Mouse (Mus musculus) embryonic fibroblast, embryonic 13.5 days (primary cell): ENCODE data around the gene F12.

Experiments used
- CTCF ChIP-seq: IDR thresholded peaks from 2 replicates; pipeline ENCODE4 v1.5.1; 2011; ENCODE audit warnings: mild to moderate bottlenecking, control low read depth, low read length, moderate library complexity, borderline replicate concordance; ENCODE audit not compliant: insufficient read depth
- POLR2A ChIP-seq: IDR thresholded peaks from 2 replicates; pipeline ENCODE4 v1.6.1; 2011; ENCODE audit warnings: low read depth, mild to moderate bottlenecking, control low read depth, low read length, moderate library complexity

DNA sequence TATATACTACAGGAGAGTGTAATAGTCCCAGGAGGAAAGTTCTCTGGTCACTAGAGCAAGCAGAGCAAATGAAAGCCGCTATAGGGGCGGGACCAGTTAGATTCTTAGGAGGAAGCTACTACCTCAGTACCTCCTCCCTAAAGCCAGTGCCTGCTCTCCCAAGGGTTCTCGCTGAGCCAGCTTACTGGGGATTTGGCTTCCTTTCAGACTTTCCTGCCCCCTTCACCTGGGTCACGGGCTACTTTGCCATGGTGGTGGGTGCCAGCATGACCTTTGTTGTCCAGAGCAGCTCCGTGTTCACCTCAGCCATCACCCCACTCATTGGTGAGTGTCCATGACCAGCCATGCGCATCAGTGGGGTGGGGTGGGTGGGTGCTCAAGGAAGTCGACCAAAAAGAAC, 14.8 kb downstream of the F12 start:
- TF ChIP-seq CTCF (no peak), POLR2A (no peak)
